Mouse (Mus musculus): ENCODE results near the gene Zfr. TPM values are rescaled to one million over a fixed set of nuclear protein-coding genes. Genes with fewer than 3 reads are reported as not detected.

The Zfr gene
- total RNA-seq, 2 experiments from 2014 or later = 52.6 to 76.0 TPM

DNA sequence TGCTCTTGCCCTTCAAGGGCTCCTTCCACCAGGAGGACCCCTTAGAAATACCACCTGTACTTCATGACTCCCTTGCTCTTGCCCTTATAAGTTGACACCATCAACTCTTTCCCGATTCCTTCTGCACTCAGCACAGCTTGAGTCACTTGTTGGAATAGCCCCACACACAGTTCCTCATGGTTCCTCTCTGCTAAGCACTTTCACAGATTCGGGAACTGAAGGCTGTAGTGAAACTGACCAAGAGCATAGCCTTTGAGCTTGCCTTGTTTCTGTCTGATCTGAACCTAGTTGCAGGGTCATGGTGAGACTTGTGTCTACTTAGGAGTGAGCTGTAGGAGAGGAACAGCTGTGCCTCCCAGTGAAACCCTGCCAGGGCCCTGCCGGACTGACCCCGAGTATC is 115.4 kb downstream of the Zfr start:
- ATAC-seq (replicated peaks; ENCODE audit: poor library complexity, severe bottlenecking) = 0 out of 2 replicates have a peak, but pooled peaks have one; percentile 27

Other genes starting within 250 kb of the Zfr start
- not detected in 2 replicates for gene Npr3, start 210.5 kb upstream of the Zfr start, total RNA-seq (2014; fragmentation: Nextera tagmentation)
- gene Npr3, start 210.5 kb upstream of the Zfr start, total RNA-seq (2017) = not detected in 2 replicates
- gene Sub1, start 120.8 kb upstream of the Zfr start, total RNA-seq (2014; fragmentation: Nextera tagmentation) = 545 and 554 TPM in 2 replicates
- 769 and 935 TPM in 2 replicates for gene Sub1, start 120.8 kb upstream of the Zfr start, total RNA-seq (2017)
- 7.8 and 10.3 TPM in 2 replicates for gene Mtmr12, start 87.2 kb downstream of the Zfr start, total RNA-seq (2014; fragmentation: Nextera tagmentation)
- 9.0 and 10.6 TPM in 2 replicates for gene Mtmr12, start 87.2 kb downstream of the Zfr start, total RNA-seq (2017)
- gene Golph3, start 203.6 kb downstream of the Zfr start, total RNA-seq (2014; fragmentation: Nextera tagmentation) = 64.1 and 73.3 TPM in 2 replicates
- gene Golph3, start 203.6 kb downstream of the Zfr start, total RNA-seq (2017) = 92.7 and 98.3 TPM in 2 replicates
- gene 1810049J17Rik, start 204.1 kb downstream of the Zfr start, total RNA-seq (2014; fragmentation: Nextera tagmentation) = not detected in 2 replicates
- gene 1810049J17Rik, start 204.1 kb downstream of the Zfr start, total RNA-seq (2017) = not detected in 2 replicates

Data from granulocyte monocyte progenitor cell, adult 5-6 weeks (primary cell).